Mouse (Mus musculus) liver, embryonic 14.5 days (tissue): Measurements from ENCODE around the gene Tspan15. TPM values are rescaled to one million over a fixed set of nuclear protein-coding genes. Genes with fewer than 3 reads are reported as not detected.
A peak's percentile ranks its signal among the peaks of the same experiment; 100 is the strongest.

Experiments
- ATAC-seq: fragments of 200-750 bp; cut with Nextera tagmentation; 2 replicates; pipeline ENCODE4 v1.8.0; 2017; ENCODE audit warnings: moderate number of reproducible peaks, mild to moderate bottlenecking, moderate library complexity; ENCODE audit not compliant: insufficient read depth
- DNase-seq, 3 experiments: peaks; one replicate each; pipeline ENCODE4 v3.0.0-alpha.2; 2012 to 2013; ENCODE audit warnings: low read depth in 3 of 3, low spot score in 3 of 3
- H3K27ac ChIP-seq: fragments of 300-500 bp; sonication (generic); 2 replicates; pipeline ENCODE4 v1.5.1; 2014; ENCODE audit warnings: moderate library complexity, mild to moderate bottlenecking, control low read depth, inconsistent platforms
- H3K27me3 ChIP-seq: fragments of 300-500 bp; sonication (generic); 2 replicates; pipeline ENCODE4 v1.6.1; 2014; ENCODE audit warnings: mild to moderate bottlenecking, low read length, moderate library complexity; ENCODE audit not compliant: control insufficient read depth, insufficient read depth
- H3K36me3 ChIP-seq: fragments of 300-500 bp; sonication (generic); replicated peaks from 2 replicates; pipeline ENCODE4 v1.6.1; 2014; ENCODE audit warnings: low read depth; ENCODE audit not compliant: control insufficient read depth, insufficient read depth
- H3K4me1 ChIP-seq, 2 experiments: fragments of 200-500 bp in 1 of 2; fragments of 300-500 bp in 1 of 2; sonication (generic) in 1 of 2; replicated peaks; 2 replicates each; pipeline ENCODE4 v1.6.1; 2012 to 2014; ENCODE audit warnings: antibody characterized with exemption in 1 of 2, inconsistent platforms in 1 of 2, low read length in 1 of 2; ENCODE audit not compliant: control insufficient read depth in 2 of 2, insufficient read depth in 2 of 2
- H3K4me2 ChIP-seq: fragments of 300-500 bp; sonication (generic); 2 replicates; pipeline ENCODE4 v1.6.1; 2014; ENCODE audit warnings: low read depth, mild to moderate bottlenecking, control low read depth, moderate library complexity
- H3K4me3 ChIP-seq, 2 experiments: fragments of 200-500 bp in 1 of 2; fragments of 300-500 bp in 1 of 2; sonication (generic) in 1 of 2; 2 replicates each; pipeline ENCODE4 v1.5.1; 2012 to 2014; ENCODE audit warnings: low read depth in 2 of 2, low read length in 2 of 2, mild to moderate bottlenecking in 2 of 2, control low read depth in 1 of 2, inconsistent platforms in 1 of 2, moderate library complexity in 1 of 2; ENCODE audit not compliant: insufficient read depth in 1 of 2
- H3K9ac ChIP-seq: fragments of 300-500 bp; sonication (generic); replicated peaks from 2 replicates; pipeline ENCODE4 v1.6.1; 2014; ENCODE audit warnings: mild to moderate bottlenecking, control low read depth, moderate library complexity
- H3K9me3 ChIP-seq: fragments of 300-500 bp; sonication (generic); 2 replicates; pipeline ENCODE4 v1.6.1; 2016; ENCODE audit warnings: low read length, mixed read lengths; ENCODE audit not compliant: control insufficient read depth
- CTCF ChIP-seq: IDR thresholded peaks from 2 replicates; pipeline ENCODE4 v1.5.1; 2016; ENCODE audit warnings: antibody characterized with exemption, low read depth, control low read depth
- EP300 ChIP-seq: IDR thresholded peaks from 2 replicates; pipeline ENCODE4 v1.6.1; 2016; ENCODE audit warnings: antibody characterized with exemption, low read depth
- whole genome bisulfite sequencing: fragments of 180-500 bp; shearing (Covaris S2); extraction: QIAGEN DNeasy Blood & Tissue Kit; methylation state at CpG from one replicate; pipeline ENCODE4 v1.1.7; 2014; ENCODE audit not compliant: insufficient replicate concordance; 5-methylcytosine and 5-hydroxymethylcytosine counted together
- polyA plus RNA-seq, 2 experiments: library from polyadenylated mRNA; depleted of rRNA in 1 of 2; stranded (reverse) in 1 of 2; unstranded in 1 of 2; fragments of >200 nt; fragmentation: Nextera tagmentation in 1 of 2; extraction: Ambion mirVana in 1 of 2; gene quantifications; 2 replicates each; pipeline versions ENCODE4 v1.2.1 to v1.2.3; 2012 to 2014

Gene Tspan15
- 7.3 and 11.0 TPM in 2 replicates for polyA plus RNA-seq (2012; rRNA removed)
- 7.3 and 9.8 TPM in 2 replicates for polyA plus RNA-seq (2014; fragmentation: Nextera tagmentation; extraction: Ambion mirVana)

DNA sequence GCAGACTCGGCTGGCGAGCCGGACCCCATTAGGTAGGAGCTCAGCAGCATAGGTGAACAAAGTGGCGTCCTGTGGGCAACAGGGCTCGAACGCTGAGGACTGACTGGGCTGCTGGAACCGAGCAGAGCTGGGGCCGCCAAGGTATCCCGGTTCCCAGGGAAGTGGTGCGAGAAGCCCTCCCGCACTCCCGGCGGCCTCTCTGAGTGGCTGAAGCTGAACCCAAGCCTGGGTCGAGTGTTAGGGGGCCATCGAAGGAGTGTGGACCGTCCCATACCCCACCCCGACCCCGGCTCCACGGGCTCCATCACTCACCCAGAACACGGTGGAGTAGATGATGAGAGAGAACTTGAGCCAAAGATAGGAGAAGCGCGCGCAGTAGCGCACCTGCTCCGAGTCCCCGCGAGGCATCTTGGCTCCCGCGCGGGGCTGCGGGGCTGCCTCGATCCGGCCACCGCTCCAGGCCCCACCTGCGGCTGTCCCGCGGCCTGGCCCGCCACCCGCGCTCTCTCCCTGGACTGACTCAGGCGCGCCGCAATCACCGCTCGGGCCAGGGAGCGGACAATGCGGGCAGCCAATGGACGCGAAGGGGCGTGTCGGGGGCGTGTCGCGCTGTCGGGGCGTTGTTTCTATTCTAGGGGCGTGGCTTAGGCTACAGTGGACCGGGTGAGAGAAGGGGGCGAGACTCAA, at the start of gene Tspan15:
Gene Tspan15 (minus strand): TSS at position 544 of the 687 bp plus-strand sequence.
- Histone ChIP-seq H3K27me3 (no peaks in the 10 kb centered on the region), H3K4me2 (peak within 1 kb of the TSS; percentile 90), H3K4me3 (peak within 1 kb of the TSS; percentile 56 to 59), H3K4me1 (peaks cover 20 to 25% of the 10 kb centered on the region in 2 experiments), H3K36me3 (no peaks in the 10 kb centered on the region), H3K9ac (peak within 1 kb of the TSS; percentile 41; the same call in 1 of the 2 replicates), H3K9me3 (no peaks in the 10 kb centered on the region), H3K27ac (no peak within 1 kb of the TSS)
- ATAC-seq (peak; percentile 91), DNase-seq (peak; percentile 79 to 83 (median 82))
- WGBS: 1% methylated on average over 59 of the region's 59 CpGs
- TF ChIP-seq EP300: no peak
- no peak for TF ChIP-seq CTCF

DNA sequence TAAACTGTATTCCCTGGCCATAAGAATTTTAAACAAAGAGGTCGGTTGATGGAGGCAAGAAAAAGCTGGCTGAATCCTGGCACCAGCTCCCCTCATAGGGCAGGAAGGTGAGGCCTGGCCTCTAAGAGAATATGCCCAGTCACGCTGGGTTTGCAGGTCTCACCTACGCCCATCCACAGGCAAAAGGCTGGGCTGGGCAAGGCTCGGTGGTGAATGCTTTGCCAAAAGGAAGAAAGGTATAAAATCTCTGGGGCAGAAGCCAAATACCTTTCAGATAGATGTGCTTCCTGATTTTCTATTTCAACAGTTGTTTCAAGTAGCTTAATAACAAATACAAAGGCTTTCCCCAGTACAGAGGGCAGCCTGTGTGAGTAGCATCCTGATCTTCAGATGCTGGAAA, 48.6 kb upstream of the Tspan15 start:
- no peak for TF ChIP-seq CTCF
- TF ChIP-seq EP300: no peak
- H3K4me1 ChIP-seq: no peaks in the 10 kb centered on the region

GRCm38 (mm10) chr10:62279066-62279465, 48.0 kb upstream of the Tspan15 start:
- Histone ChIP-seq H3K4me1 (no peaks in the 10 kb centered on the region), H3K27ac (no peak overlapping the region), H3K27me3 (no peaks in the 10 kb centered on the region), H3K9ac (no peak overlapping the region), H3K36me3 (peaks cover 78% of the 10 kb centered on the region), H3K4me3 (no peak overlapping the region), H3K4me2 (no peak overlapping the region), H3K9me3 (no peaks in the 10 kb centered on the region)
- no peak for ATAC-seq
- TF ChIP-seq EP300: no peak
- no peak for TF ChIP-seq CTCF
- no peak for DNase-seq
- 64% methylated on average over 3 of the region's 3 CpGs for WGBS

More for the DNA sequence above, 48.6 kb upstream of the Tspan15 start:
- H3K4me2 ChIP-seq: no peak overlapping the region
- ATAC-seq (no peak), DNase-seq (no peak)
- WGBS: 79% methylated on average over 4 of the region's 4 CpGs
- no peak overlapping the region for H3K27ac ChIP-seq
- no peaks in the 10 kb centered on the region for H3K27me3 ChIP-seq
- H3K9ac ChIP-seq: no peak overlapping the region
- peaks cover 78% of the 10 kb centered on the region for H3K36me3 ChIP-seq
- no peak overlapping the region for H3K4me3 ChIP-seq
- H3K9me3 ChIP-seq: no peaks in the 10 kb centered on the region

GRCm38 (mm10) chr10:62277499-62278293, 46.6 kb upstream of the Tspan15 start:
- H3K9me3 ChIP-seq: no peaks in the 10 kb centered on the region

GRCm38 (mm10) chr10:62275235-62275634, 44.2 kb upstream of the Tspan15 start:
- no peak for TF ChIP-seq EP300
- TF ChIP-seq CTCF: peak; percentile 92
- DNase-seq: peak; percentile 60 to 67 (median 66)
- no peak overlapping the region for H3K4me2 ChIP-seq
- WGBS: 28% methylated on average over 4 of the region's 4 CpGs
- no peaks in the 10 kb centered on the region for H3K27me3 ChIP-seq
- peaks cover 75% of the 10 kb centered on the region for H3K36me3 ChIP-seq
- no peak overlapping the region for H3K4me3 ChIP-seq
- no peak for ATAC-seq
- no peaks in the 10 kb centered on the region for H3K4me1 ChIP-seq
- H3K27ac ChIP-seq: no peak overlapping the region
- no peak overlapping the region for H3K9ac ChIP-seq
- no peaks in the 10 kb centered on the region for H3K9me3 ChIP-seq

More at GRCm38 (mm10) chr10:62277499-62278293, 46.6 kb upstream of the Tspan15 start:
- Histone ChIP-seq H3K36me3 (peaks cover 77% of the 10 kb centered on the region), H3K4me1 (no peaks in the 10 kb centered on the region), H3K4me2 (no peak overlapping the region), H3K27me3 (no peaks in the 10 kb centered on the region), H3K4me3 (no peak overlapping the region), H3K9ac (no peak overlapping the region), H3K27ac (no peak overlapping the region)
- ATAC-seq (no peak), DNase-seq (no peak)
- 89% methylated on average over 18 of the region's 19 CpGs for WGBS
- no peak for TF ChIP-seq CTCF
- TF ChIP-seq EP300: no peak
